Mouse (Mus musculus): ENCODE results near the gene Ssh1. TPM values are rescaled to one million over a fixed set of nuclear protein-coding genes. Genes with fewer than 3 reads are reported as not detected.

The Ssh1 gene
- polyA plus RNA-seq, 1 experiment from 2014 or later: 29.9 TPM

- Histone ChIP-seq H3K27me3 (ENCODE audit: insufficient read depth, low read length) (no peaks in the 10 kb centered on the region), H3K4me3 (ENCODE audit: low read depth, low read length) (no peak overlapping the region), H3K36me3 (ENCODE audit: insufficient read depth) (peaks cover 67% of the 10 kb centered on the region), H3K9ac (no peak overlapping the region), H3K27ac (ENCODE audit: low read depth) (no peak overlapping the region), H3K9me3 (ENCODE audit: low read depth, low read length) (no peaks in the 10 kb centered on the region), H3K4me1 (ENCODE audit: insufficient read depth) (peaks cover 8% of the 10 kb centered on the region), H3K4me2 (no peak overlapping the region)
- no peak for TF ChIP-seq CTCF (IDR thresholded peaks at IDR 0.05; ENCODE audit: low read depth)
- DNase-seq (no peak), ATAC-seq (ENCODE audit: insufficient read depth) (no peak)
- 79% methylated on average over 11 of the region's 11 CpGs for WGBS
Observed at GRCm38 (mm10) chr5:113968371-113968770, 25.3 kb downstream of the Ssh1 start.

GRCm38 (mm10) chr5:113966452-113967150, 27.1 kb downstream of the Ssh1 start:
- Histone ChIP-seq H3K27ac (ENCODE audit: low read depth) (no peak overlapping the region), H3K36me3 (ENCODE audit: insufficient read depth) (peaks cover 70% of the 10 kb centered on the region)
- no peak for ATAC-seq (ENCODE audit: insufficient read depth)

GRCm38 (mm10) chr5:113965659-113966185, 28.0 kb downstream of the Ssh1 start:
- H3K9ac ChIP-seq: no peak overlapping the region
- no peak for TF ChIP-seq CTCF (IDR thresholded peaks at IDR 0.05; ENCODE audit: low read depth)
- H3K36me3 ChIP-seq (ENCODE audit: insufficient read depth): peaks cover 78% of the 10 kb centered on the region
- ATAC-seq (ENCODE audit: insufficient read depth) (no peak), DNase-seq (no peak)
- H3K9me3 ChIP-seq (ENCODE audit: low read depth, low read length): no peaks in the 10 kb centered on the region
- no peaks in the 10 kb centered on the region for H3K4me1 ChIP-seq (ENCODE audit: insufficient read depth)
- no peak overlapping the region for H3K4me2 ChIP-seq
- no peak overlapping the region for H3K4me3 ChIP-seq (ENCODE audit: low read depth, low read length)
- H3K27ac ChIP-seq (ENCODE audit: low read depth): no peak overlapping the region
- 89% methylated on average over 7 of the region's 7 CpGs for WGBS
- no peaks in the 10 kb centered on the region for H3K27me3 ChIP-seq (ENCODE audit: insufficient read depth, low read length)

More at GRCm38 (mm10) chr5:113966452-113967150, 27.1 kb downstream of the Ssh1 start:
- H3K4me2 ChIP-seq: no peak overlapping the region
- no peaks in the 10 kb centered on the region for H3K4me1 ChIP-seq (ENCODE audit: insufficient read depth)
- DNase-seq: no peak
- H3K4me3 ChIP-seq (ENCODE audit: low read depth, low read length): no peak overlapping the region
- TF ChIP-seq CTCF (IDR thresholded peaks at IDR 0.05; ENCODE audit: low read depth): no peak
- no peaks in the 10 kb centered on the region for H3K9me3 ChIP-seq (ENCODE audit: low read depth, low read length)
- 66% methylated on average over 13 of the region's 13 CpGs for WGBS
- H3K27me3 ChIP-seq (ENCODE audit: insufficient read depth, low read length): no peaks in the 10 kb centered on the region
- no peak overlapping the region for H3K9ac ChIP-seq

GRCm38 (mm10) chr5:113964972-113965371, 28.7 kb downstream of the Ssh1 start:
- Histone ChIP-seq H3K4me3 (ENCODE audit: low read depth, low read length) (no peak overlapping the region), H3K9ac (no peak overlapping the region), H3K27ac (ENCODE audit: low read depth) (no peak overlapping the region), H3K4me1 (ENCODE audit: insufficient read depth) (0 out of 2 replicates have a peak, but pooled peaks cover 1% of the 10 kb centered on the region), H3K36me3 (ENCODE audit: insufficient read depth) (peaks cover 76% of the 10 kb centered on the region), H3K4me2 (no peak overlapping the region), H3K27me3 (ENCODE audit: insufficient read depth, low read length) (no peaks in the 10 kb centered on the region), H3K9me3 (ENCODE audit: low read depth, low read length) (no peaks in the 10 kb centered on the region)
- no peak for TF ChIP-seq CTCF (IDR thresholded peaks at IDR 0.05; ENCODE audit: low read depth)
- DNase-seq (no peak), ATAC-seq (ENCODE audit: insufficient read depth) (no peak)
- WGBS: 78% methylated on average over 14 of the region's 14 CpGs

- H3K27me3 ChIP-seq (ENCODE audit: insufficient read depth, low read length): no peaks in the 10 kb centered on the region
- H3K27ac ChIP-seq (ENCODE audit: low read depth): peak overlapping the region; percentile 85
- WGBS: 57% methylated on average over 7 of the region's 7 CpGs
- DNase-seq: peak; percentile 57
- no peak overlapping the region for H3K4me3 ChIP-seq (ENCODE audit: low read depth, low read length)
- H3K9ac ChIP-seq: peak overlapping the region; percentile 16; the same call in 1 of the 2 replicates
- 0 out of 2 replicates have a peak, but pooled peaks have one; percentile 6 for TF ChIP-seq CTCF (IDR thresholded peaks at IDR 0.05; ENCODE audit: low read depth)
- H3K4me2 ChIP-seq: peak overlapping the region; percentile 23; the same call in 1 of the 2 replicates
- H3K36me3 ChIP-seq (ENCODE audit: insufficient read depth): peaks cover 64% of the 10 kb centered on the region
- ATAC-seq (ENCODE audit: insufficient read depth): peak; percentile 33
- 0 out of 2 replicates have a peak, but pooled peaks cover 4% of the 10 kb centered on the region for H3K4me1 ChIP-seq (ENCODE audit: insufficient read depth)
- H3K9me3 ChIP-seq (ENCODE audit: low read depth, low read length): no peaks in the 10 kb centered on the region
Observed at GRCm38 (mm10) chr5:113961776-113962175, 31.9 kb downstream of the Ssh1 start.

- H3K27me3 ChIP-seq (ENCODE audit: insufficient read depth, low read length): no peaks in the 10 kb centered on the region
- TF ChIP-seq CTCF (IDR thresholded peaks at IDR 0.05; ENCODE audit: low read depth): no peak
- H3K9ac ChIP-seq: no peak overlapping the region
- no peak overlapping the region for H3K4me3 ChIP-seq (ENCODE audit: low read depth, low read length)
- H3K27ac ChIP-seq (ENCODE audit: low read depth): peak overlapping the region; percentile 50; the same call in 1 of the 2 replicates
- no peaks in the 10 kb centered on the region for H3K9me3 ChIP-seq (ENCODE audit: low read depth, low read length)
- ATAC-seq (ENCODE audit: insufficient read depth) (no peak), DNase-seq (no peak)
- H3K4me2 ChIP-seq: no peak overlapping the region
- H3K36me3 ChIP-seq (ENCODE audit: insufficient read depth): peaks cover 57% of the 10 kb centered on the region
- 0 out of 2 replicates have a peak, but pooled peaks cover 4% of the 10 kb centered on the region for H3K4me1 ChIP-seq (ENCODE audit: insufficient read depth)
- 67% methylated on average over 8 of the region's 8 CpGs for WGBS
Observed at GRCm38 (mm10) chr5:113960416-113960815, 33.3 kb downstream of the Ssh1 start.

- Histone ChIP-seq H3K27me3 (ENCODE audit: insufficient read depth, low read length) (no peaks in the 10 kb centered on the region), H3K36me3 (ENCODE audit: insufficient read depth) (peaks cover 49% of the 10 kb centered on the region), H3K4me3 (ENCODE audit: low read depth, low read length) (no peak overlapping the region), H3K27ac (ENCODE audit: low read depth) (peak overlapping the region; percentile 58; the same call in 1 of the 2 replicates), H3K9me3 (ENCODE audit: low read depth, low read length) (no peaks in the 10 kb centered on the region), H3K4me2 (peak overlapping the region; percentile 25), H3K4me1 (ENCODE audit: insufficient read depth) (0 out of 2 replicates have a peak, but pooled peaks cover 4% of the 10 kb centered on the region), H3K9ac (no peak overlapping the region)
- ATAC-seq (ENCODE audit: insufficient read depth): no peak
- TF ChIP-seq CTCF (IDR thresholded peaks at IDR 0.05; ENCODE audit: low read depth): no peak
- peak; percentile 34 for DNase-seq
- 18% methylated on average over 6 of the region's 6 CpGs for WGBS
Observed at GRCm38 (mm10) chr5:113959039-113959438, 34.7 kb downstream of the Ssh1 start.

All from lung, embryonic 14.5 days (tissue).